ENCODE assay signal across 20 mouse cellular contexts in the genomic region with DNA sequence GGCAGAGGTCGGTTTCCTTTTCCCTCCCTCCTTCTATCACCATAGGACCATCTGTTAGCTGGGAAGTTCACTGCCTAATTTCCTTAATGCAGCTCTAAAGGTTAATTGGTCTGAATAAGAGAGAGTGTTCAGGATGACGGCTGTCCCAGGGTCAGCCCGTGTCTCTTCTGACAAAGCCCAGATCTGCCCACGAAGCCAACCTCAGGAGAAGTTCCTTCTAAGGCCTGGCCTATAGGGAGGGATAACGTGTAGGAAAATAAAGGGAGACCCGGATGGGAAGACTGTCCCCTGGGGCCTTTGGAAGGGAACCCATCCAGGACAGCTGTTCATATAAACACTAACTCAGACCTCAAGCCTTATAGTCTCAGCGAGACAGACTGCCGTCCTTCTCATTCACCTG. TPM values are rescaled to one million over a fixed set of nuclear protein-coding genes. Genes with fewer than 3 reads are reported as not detected.
A peak's percentile ranks its signal among the peaks of the same experiment; 100 is the strongest.
DNase-seq lines count a peak whose midpoint lies in the region; ATAC-seq and TF ChIP-seq lines count a peak whose summit lies in the region.
"Had no signal": no experiment of that assay in that cellular context is flagged by ENCODE, and none has a peak within 500 bp of the region (broad histone marks: within the 10 kb centered on the region; RNA-seq: fewer than 3 reads in every experiment).

No protein-coding gene starts in this region.

- no peaks in the 10 kb centered on the region for H3K4me1 ChIP-seq in heart, adult 2 months (ENCODE audit: control insufficient read depth, insufficient read depth, low read length)
- no peaks in the 10 kb centered on the region for H3K4me1 ChIP-seq in kidney, embryonic 14.5 days (ENCODE audit: control insufficient read depth, insufficient read depth, low read length)
- no peaks in the 10 kb centered on the region for H3K4me1 ChIP-seq in kidney, adult 2 months (ENCODE audit: control insufficient read depth, insufficient read depth, low read length)
- peaks cover 42% of the 10 kb centered on the region for H3K4me1 ChIP-seq in limb, embryonic 15.5 days
- H3K4me1 ChIP-seq: heart, embryonic 12.5 days had no signal

- 50% methylated on average over 8 of the region's 8 CpGs for WGBS in heart, adult 2 months
- 52% methylated on average over 8 of the region's 8 CpGs for WGBS in kidney, embryonic 14.5 days
- 72% methylated on average over 8 of the region's 8 CpGs for WGBS in kidney, adult 2 months
- 27% methylated on average over 8 of the region's 8 CpGs for WGBS in limb, embryonic 15.5 days

- no peaks in the 10 kb centered on the region for H3K79me2 ChIP-seq in heart, adult 2 months (replicated peaks; ENCODE audit: control insufficient read depth, insufficient read depth, low read length)

- no peak overlapping the region for H3K9ac ChIP-seq in heart, adult 2 months (ENCODE audit: low read depth, low read length)
- no peak overlapping the region for H3K9ac ChIP-seq in kidney, embryonic 14.5 days (ENCODE audit: low read depth, low read length)
- H3K9ac ChIP-seq in limb, embryonic 15.5 days, result no peak overlapping the region
- H3K9ac ChIP-seq: embryonic facial prominence, embryonic 13.5 days; forebrain, embryonic 13.5 days; forebrain, postnatal 0 days; heart, embryonic 12.5 days; hindbrain, embryonic 15.5 days had no signal

- no peak for TF ChIP-seq CTCF in heart, adult 2 months (IDR thresholded peaks at IDR 0.05)
- TF ChIP-seq CTCF in kidney, adult 2 months (conservative IDR thresholded peaks at IDR 0.05; ENCODE audit: insufficient read depth, insufficient read length, low read depth, low read length), result no peak

- no peak for TF ChIP-seq POLR2A in heart, adult 2 months (IDR thresholded peaks at IDR 0.05; ENCODE audit: insufficient read depth, low read depth, low read length)
- no peak for TF ChIP-seq POLR2A in kidney, adult 2 months (IDR thresholded peaks at IDR 0.05; ENCODE audit: low read depth, low read length)

- DNase-seq in heart, postnatal 4 days, result peak; percentile 21
- no peak for DNase-seq in heart, adult 2 months
- DNase-seq in kidney, adult 2 months, result no peak
- DNase-seq in MN1 (ENCODE audit: low spot score), result peak; percentile 90
- DNase-seq in thymus, postnatal 14 days, result no peak
- DNase-seq: adrenal gland, adult 2 months; adrenal gland, postnatal 25 days; cerebellum, adult 18-20 months; cerebellum, adult 9-11 months; forebrain, postnatal 0 days; gastrocnemius, postnatal 14 days had no signal

- no peaks in the 10 kb centered on the region for H3K27me3 ChIP-seq in heart, adult 2 months (ENCODE audit: control insufficient read depth, insufficient read depth, low read length)
- H3K27me3 ChIP-seq in kidney, embryonic 14.5 days (ENCODE audit: control insufficient read depth, insufficient read depth, low read length), result no peaks in the 10 kb centered on the region
- no peaks in the 10 kb centered on the region for H3K27me3 ChIP-seq in kidney, adult 2 months (replicated peaks; ENCODE audit: control insufficient read depth, insufficient read depth, low read length)
- 0 out of 2 replicates have a peak, but pooled peaks cover 7% of the 10 kb centered on the region for H3K27me3 ChIP-seq in limb, embryonic 15.5 days
- H3K27me3 ChIP-seq: Patski had no signal

- intact Hi-C loops in heart, adult 2 months (cut with DNase I), result no loop called here

- H3K9me3 ChIP-seq in kidney, embryonic 14.5 days (ENCODE audit: control insufficient read depth, low read length), result no peaks in the 10 kb centered on the region
- no peaks in the 10 kb centered on the region for H3K9me3 ChIP-seq in limb, embryonic 15.5 days
- H3K9me3 ChIP-seq: embryonic facial prominence, embryonic 13.5 days; forebrain, embryonic 13.5 days; heart, embryonic 12.5 days; hindbrain, embryonic 15.5 days had no signal

- peak; percentile 5; the same call in 1 of the 2 replicates for ATAC-seq in kidney, embryonic 14.5 days (ENCODE audit: low FRiP score, low TSS enrichment)
- ATAC-seq in limb, embryonic 15.5 days (ENCODE audit: insufficient number of reproducible peaks, low FRiP score, low TSS enrichment, low read depth), result no peak
- ATAC-seq: activated CD4-positive, CD25-positive, alpha-beta regulatory T cell, adult 4 months; forebrain, embryonic 13.5 days; forebrain, postnatal 0 days; Patski had no signal

- H3K36me3 ChIP-seq in heart, adult 2 months (ENCODE audit: control insufficient read depth, insufficient read depth, low read length), result no peaks in the 10 kb centered on the region
- H3K36me3 ChIP-seq in kidney, embryonic 14.5 days (ENCODE audit: control insufficient read depth, insufficient read depth, low read length), result no peaks in the 10 kb centered on the region
- H3K36me3 ChIP-seq in kidney, adult 2 months (ENCODE audit: control insufficient read depth, insufficient read depth, low read length), result no peaks in the 10 kb centered on the region
- H3K36me3 ChIP-seq in limb, embryonic 15.5 days, result no peaks in the 10 kb centered on the region
- H3K36me3 ChIP-seq: embryonic facial prominence, embryonic 13.5 days; heart, embryonic 12.5 days; hindbrain, embryonic 15.5 days had no signal

- TF ChIP-seq EP300 in heart, adult 2 months (IDR thresholded peaks at IDR 0.05; ENCODE audit: insufficient read depth, low read depth, low read length), result no peak

- no peak overlapping the region for H3K4me2 ChIP-seq in kidney, embryonic 14.5 days (replicated peaks; ENCODE audit: low read depth, low read length)
- H3K4me2 ChIP-seq in limb, embryonic 15.5 days, result no peak overlapping the region
- H3K4me2 ChIP-seq: embryonic facial prominence, embryonic 13.5 days; forebrain, embryonic 13.5 days; heart, embryonic 12.5 days; hindbrain, embryonic 15.5 days had no signal

- H3K4me3 ChIP-seq in heart, adult 2 months, result no peak overlapping the region
- no peak overlapping the region for H3K4me3 ChIP-seq in kidney, embryonic 14.5 days (ENCODE audit: low read length)
- no peak overlapping the region for H3K4me3 ChIP-seq in kidney, adult 2 months (ENCODE audit: insufficient read depth, low read depth, low read length)
- H3K4me3 ChIP-seq in limb, embryonic 15.5 days, result no peak overlapping the region
- H3K4me3 ChIP-seq: embryonic facial prominence, embryonic 13.5 days; forebrain, embryonic 13.5 days; heart, embryonic 12.5 days; hindbrain, embryonic 15.5 days had no signal

- H3K27ac ChIP-seq in heart, adult 2 months, result no peak overlapping the region
- H3K27ac ChIP-seq in kidney, embryonic 14.5 days (ENCODE audit: low read depth, low read length), result no peak overlapping the region
- H3K27ac ChIP-seq in kidney, adult 2 months (ENCODE audit: insufficient read depth, low read depth, low read length), result no peak overlapping the region
- 0 out of 2 replicates have a peak overlapping the region, but pooled peaks have one; percentile 11 for H3K27ac ChIP-seq in limb, embryonic 15.5 days
- H3K27ac ChIP-seq: embryonic facial prominence, embryonic 13.5 days; forebrain, embryonic 13.5 days; hindbrain, embryonic 15.5 days had no signal

RNA-seq across cellular contexts. Expression of gene Lmo1, which starts 29.8 kb away (rescaled TPM):
- 1 to 10 TPM; 1.4 TPM for total RNA-seq in heart, postnatal 4 days (2021)
- total RNA-seq in heart, adult 2 months (2021), result 1 to 10 TPM; 2.0 to 2.8 TPM
- polyA plus RNA-seq in heart, adult 2 months (2012; rRNA removed), result 8.1 and 8.6 TPM in 2 replicates
- 7.2 and 7.9 TPM in 2 replicates for polyA plus RNA-seq in kidney, embryonic 14.5 days (2014; fragmentation: Nextera tagmentation; extraction: Ambion mirVana)
- polyA plus RNA-seq in kidney, adult 2 months (2012; rRNA removed), result 8.5 and 9.6 TPM in 2 replicates
- polyA plus RNA-seq in limb, embryonic 15.5 days (2015; fragmentation: Nextera tagmentation; extraction: Ambion mirVana), result 46.4 and 47.7 TPM in 2 replicates
- total RNA-seq: MEL had no signal
- polyA plus RNA-seq: activated CD4-positive, CD25-positive, alpha-beta regulatory T cell, adult 4 months had no signal

Comparison
In these comparisons a context has a peak if more than half of its experiments do, and no peak if none do; other contexts are left out.
1. DNase-seq: peak in heart, postnatal 4 days (single experiment) and MN1 (single experiment); none in heart, adult 2 months (0 of 2), kidney, adult 2 months (single experiment) and thymus, postnatal 14 days (single experiment).